Mouse (Mus musculus) G1E (cell line): ENCODE data around the gene Slc7a10. TPM values are rescaled to one million over a fixed set of nuclear protein-coding genes. Genes with fewer than 3 reads are reported as not detected.

Experiments used
- ATAC-seq: 2 replicates; pipeline ENCODE4 v1.8.0; 2016; ENCODE audit warnings: mild to moderate bottlenecking; ENCODE audit not compliant: insufficient number of reproducible peaks, poor library complexity, low FRiP score, severe bottlenecking; ENCODE audit errors: extremely low read depth
- DNase-seq: peaks from one replicate; pipeline ENCODE4 v3.0.0; 2012; ENCODE audit warnings: low spot score
- H3K27me3 ChIP-seq: 2 replicates; pipeline ENCODE4 v1.6.1; 2012; ENCODE audit warnings: mild to moderate bottlenecking, low read length, inconsistent platforms; ENCODE audit not compliant: insufficient read depth
- H3K36me3 ChIP-seq: replicated peaks from 2 replicates; pipeline ENCODE3; 2012; ENCODE audit warnings: mild to moderate bottlenecking, inconsistent platforms
- H3K4me1 ChIP-seq: 2 replicates; pipeline ENCODE4 v1.6.1; 2012; ENCODE audit warnings: low read depth, low read length, inconsistent platforms, mixed read lengths; ENCODE audit not compliant: insufficient read depth
- H3K4me3 ChIP-seq: 2 replicates; pipeline ENCODE4 v1.5.1; 2012; ENCODE audit warnings: low read depth, mild to moderate bottlenecking, inconsistent platforms, low read length, moderate library complexity, mixed read lengths
- H3K9me3 ChIP-seq: replicated peaks from 2 replicates; pipeline ENCODE4 v1.6.1; 2012; ENCODE audit warnings: inconsistent platforms
- CTCF ChIP-seq: IDR thresholded peaks from 2 replicates; pipeline ENCODE4 v1.5.1; 2012; ENCODE audit warnings: low read depth, low read length, inconsistent platforms, mixed read lengths
- GATA1 ChIP-seq: IDR thresholded peaks from 2 replicates; pipeline ENCODE4 v1.6.1; 2012; ENCODE audit warnings: borderline replicate concordance, low read length, inconsistent platforms, mixed read lengths
- GATA2 ChIP-seq: IDR thresholded peaks from 2 replicates; pipeline ENCODE4 v1.6.1; 2012; ENCODE audit warnings: low read depth, low read length, inconsistent platforms, borderline replicate concordance
- POLR2AphosphoS5 ChIP-seq: IDR thresholded peaks from 2 replicates; pipeline ENCODE4 v1.6.1; 2012; ENCODE audit warnings: low read depth, low read length, inconsistent platforms; ENCODE audit not compliant: insufficient replicate concordance
- TAL1 ChIP-seq: conservative IDR thresholded peaks from 2 replicates; pipeline ENCODE4 v1.6.1; 2012; ENCODE audit warnings: low read depth, low read length, inconsistent platforms, mixed read lengths
- polyA plus RNA-seq: library from polyadenylated mRNA; stranded (reverse); fragments of >175 nt; gene quantifications from 2 replicates; pipeline ENCODE4 v1.2.3, GENCODE M21; 2012
- total RNA-seq, 2 experiments: library from RNA; stranded (forward) in 1 of 2; stranded (reverse) in 1 of 2; fragments of 200-1000 nt in 1 of 2; fragments of >200 nt in 1 of 2; fragmentation: Nextera tagmentation in 1 of 2; gene quantifications; 2 replicates each; pipeline ENCODE4 v1.2.3; 2014 to 2017

The Slc7a10 gene
- total and polyA plus RNA-seq, 3 experiments, result 0.22 TPM; not detected in 2

DNA sequence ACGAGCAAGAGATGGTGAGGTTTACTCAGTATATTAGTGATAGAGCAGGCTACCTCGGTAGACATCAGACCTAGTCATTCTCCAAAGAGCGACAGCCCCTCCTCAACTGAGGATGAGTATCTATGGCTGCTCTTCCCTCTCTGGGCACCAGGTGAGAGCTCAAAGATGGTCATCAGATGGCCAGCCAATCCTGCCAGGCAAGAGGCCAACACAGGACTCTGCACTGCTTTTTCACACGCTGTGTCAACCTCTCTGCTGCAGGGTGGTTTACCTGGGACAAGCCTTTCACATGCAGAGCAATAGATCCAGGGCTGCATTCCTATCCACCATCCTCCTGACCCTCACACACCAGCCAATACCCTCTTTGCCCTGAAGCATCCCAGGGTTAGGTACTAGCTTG, 25.6 kb downstream of the Slc7a10 start:
- no peaks in the 10 kb centered on the region for H3K36me3 ChIP-seq
- H3K4me1 ChIP-seq, result no peaks in the 10 kb centered on the region
- no peak overlapping the region for H3K4me3 ChIP-seq
- TF ChIP-seq CTCF, result no peak
- TF ChIP-seq GATA1, result no peak
- no peak for TF ChIP-seq GATA2
- TF ChIP-seq POLR2AphosphoS5, result no peak
- TF ChIP-seq TAL1, result no peak
- ATAC-seq (no peak), DNase-seq (no peak)
- H3K9me3 ChIP-seq, result peaks cover 8% of the 10 kb centered on the region; the same call in 1 of the 2 replicates
- H3K27me3 ChIP-seq, result no peaks in the 10 kb centered on the region

DNA sequence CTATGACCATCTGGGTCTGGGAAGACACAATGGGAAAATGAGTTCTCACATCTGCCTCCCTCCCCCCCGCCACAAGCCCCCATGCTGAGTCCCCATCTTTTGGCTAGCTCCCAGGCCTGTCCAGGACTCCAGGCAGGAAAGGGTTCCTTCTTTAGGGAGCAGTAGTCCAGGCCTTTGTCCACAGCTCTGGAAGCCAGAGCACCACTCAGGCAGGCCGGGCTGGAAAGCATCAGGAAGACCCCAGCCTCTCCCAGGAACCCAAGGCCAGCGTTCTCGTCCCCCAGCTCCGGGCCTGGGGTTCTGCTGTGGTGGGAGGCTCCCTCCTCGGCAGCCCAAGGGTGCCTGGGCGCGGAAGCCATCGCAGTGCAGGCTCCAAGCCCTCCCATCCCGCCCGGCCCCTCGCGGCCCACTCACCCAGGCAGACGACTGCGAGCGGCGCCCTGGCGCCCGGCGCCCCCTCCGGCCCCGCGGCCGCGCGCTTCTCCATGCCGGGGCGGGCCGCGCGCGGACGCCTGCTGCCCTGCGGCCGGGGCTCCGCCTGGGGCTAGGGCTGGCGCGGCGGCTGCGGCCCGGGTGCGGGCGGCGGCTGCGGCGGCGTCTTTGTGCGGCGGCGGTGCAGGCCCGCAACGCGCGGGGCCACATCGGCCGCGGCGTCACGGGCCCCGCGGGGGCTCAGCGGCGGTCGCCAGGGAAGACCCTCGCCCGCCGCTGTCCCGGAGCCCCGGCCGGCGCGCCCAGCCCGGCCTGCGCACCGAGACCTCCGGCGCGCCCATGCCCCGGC, 28.4 kb downstream of the Slc7a10 start:
- Histone ChIP-seq H3K36me3 (no peaks in the 10 kb centered on the region), H3K4me3 (no peak overlapping the region), H3K9me3 (peaks cover 8% of the 10 kb centered on the region; the same call in 1 of the 2 replicates), H3K27me3 (no peaks in the 10 kb centered on the region), H3K4me1 (no peaks in the 10 kb centered on the region)
- no peak for DNase-seq
- ATAC-seq, result no peak
- TF ChIP-seq POLR2AphosphoS5, result no peak

DNA sequence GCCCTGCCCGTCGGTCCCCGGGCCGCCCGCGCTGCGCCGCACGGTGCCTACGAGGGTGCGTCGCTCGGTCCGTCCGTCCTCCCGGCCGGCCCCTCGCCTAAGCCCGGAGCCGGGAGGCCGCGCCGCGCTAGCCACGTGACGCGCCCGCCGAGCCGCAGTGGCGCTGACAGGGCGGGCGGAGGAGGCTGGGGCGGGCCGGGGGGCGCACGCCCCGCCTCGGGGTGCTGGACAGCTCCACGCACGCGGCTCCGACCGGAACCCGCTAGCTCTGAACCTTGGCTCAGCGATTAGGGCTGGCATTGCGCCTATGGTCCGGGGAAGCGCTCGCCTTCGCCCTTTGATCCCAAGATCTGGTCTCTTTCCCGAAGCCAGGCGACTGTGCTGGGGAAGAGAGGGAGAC, 29.0 kb downstream of the Slc7a10 start, which contains the start of gene Lrp3:
Gene Lrp3 (minus strand): TSS at position 274 of the 400 bp plus-strand sequence.
- ATAC-seq, result no peak
- no peak within 1 kb of the TSS for H3K4me3 ChIP-seq
- TF ChIP-seq TAL1 (no peak), GATA2 (no peak), CTCF (no peak), POLR2AphosphoS5 (no peak), GATA1 (no peak)
- no peak for DNase-seq
- no peaks in the 10 kb centered on the region for H3K36me3 ChIP-seq
- H3K9me3 ChIP-seq, result peaks cover 8% of the 10 kb centered on the region; the same call in 1 of the 2 replicates
- no peaks in the 10 kb centered on the region for H3K4me1 ChIP-seq
- no peaks in the 10 kb centered on the region for H3K27me3 ChIP-seq

DNA sequence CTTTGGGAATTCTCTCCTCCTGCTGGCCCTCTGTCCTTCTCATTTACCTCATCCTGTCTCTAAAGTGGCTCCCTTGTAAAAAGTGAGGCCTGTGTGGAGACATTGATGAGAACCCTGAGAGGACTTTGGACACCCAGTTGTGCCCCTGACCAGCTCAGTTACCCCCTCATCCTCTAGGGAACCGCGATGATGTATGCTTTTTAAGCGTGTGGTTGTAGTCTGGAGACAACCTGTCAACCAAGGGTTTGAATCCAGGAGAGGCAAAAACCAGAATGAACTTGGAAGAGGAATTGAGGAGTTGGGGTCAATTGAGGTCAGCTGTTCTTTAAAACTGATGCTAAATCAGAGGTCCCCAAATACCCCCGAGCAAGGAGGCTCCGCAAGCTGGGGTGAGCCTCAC, 29.5 kb downstream of the Slc7a10 start:
- no peak for ATAC-seq
- H3K27me3 ChIP-seq, result no peaks in the 10 kb centered on the region

DNA sequence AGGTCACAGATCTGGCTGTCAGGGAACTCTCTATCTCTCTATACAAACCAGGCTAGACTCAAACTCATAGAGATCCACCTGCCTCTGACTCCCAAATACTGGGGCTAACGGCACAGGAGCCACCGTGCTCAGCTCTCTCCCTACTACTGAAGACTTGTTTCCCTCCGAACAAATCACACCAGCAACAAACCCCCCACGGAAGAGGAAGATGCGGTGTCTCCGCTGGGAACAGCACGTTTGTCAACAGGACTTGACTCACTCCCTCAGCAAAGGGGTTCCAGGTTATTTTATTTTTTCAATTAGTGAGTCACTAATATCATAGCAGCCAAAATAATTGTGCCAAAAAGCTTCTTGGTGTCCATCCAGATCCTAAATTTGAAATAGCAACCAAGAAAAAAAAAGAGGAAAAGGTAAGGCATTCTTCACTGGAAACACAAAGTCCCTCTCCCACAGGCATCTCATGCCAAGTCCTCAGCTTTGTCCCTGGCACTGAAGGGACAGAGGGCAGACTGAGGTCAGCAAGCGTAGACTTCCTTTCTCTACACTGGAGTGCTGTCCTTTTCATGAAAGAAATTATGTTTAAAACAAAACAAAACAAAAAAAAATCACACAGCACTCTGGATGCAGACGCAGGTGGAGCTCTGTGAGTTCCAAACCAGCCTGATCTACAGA, 34.6 kb downstream of the Slc7a10 start:
- H3K36me3 ChIP-seq, result no peaks in the 10 kb centered on the region
- no peaks in the 10 kb centered on the region for H3K27me3 ChIP-seq
- H3K9me3 ChIP-seq, result no peaks in the 10 kb centered on the region
- TF ChIP-seq CTCF (no peak), POLR2AphosphoS5 (no peak), TAL1 (no peak), GATA1 (no peak), GATA2 (no peak)
- ATAC-seq (no peak), DNase-seq (no peak)
- H3K4me1 ChIP-seq, result no peaks in the 10 kb centered on the region
- H3K4me3 ChIP-seq, result no peak overlapping the region

More for the DNA sequence above, 29.5 kb downstream of the Slc7a10 start:
- H3K36me3 ChIP-seq, result no peaks in the 10 kb centered on the region
- no peak overlapping the region for H3K4me3 ChIP-seq
- H3K9me3 ChIP-seq, result peaks cover 8% of the 10 kb centered on the region; the same call in 1 of the 2 replicates
- H3K4me1 ChIP-seq, result no peaks in the 10 kb centered on the region
- no peak for DNase-seq
- no peak for TF ChIP-seq TAL1
- no peak for TF ChIP-seq CTCF

DNA sequence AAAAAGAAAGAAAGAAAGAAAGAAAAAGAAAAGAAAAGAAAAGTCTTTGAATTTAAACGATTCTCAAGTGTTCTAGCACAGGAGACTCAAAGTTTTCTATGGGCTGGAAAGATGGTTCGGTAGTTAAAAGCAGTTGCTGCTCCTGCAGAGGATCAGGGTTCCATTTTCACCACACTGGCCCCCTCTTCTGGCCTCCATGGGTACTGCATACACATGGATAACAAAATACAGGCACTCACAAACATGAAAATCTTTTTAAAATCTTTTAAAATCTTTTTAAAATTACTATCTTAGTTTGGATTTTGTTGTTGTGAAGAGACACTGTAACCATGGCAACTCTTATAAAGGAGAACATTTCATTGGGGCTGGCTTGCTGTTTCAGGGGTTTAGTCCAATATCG, 44.1 kb downstream of the Slc7a10 start:
- Histone ChIP-seq H3K4me1 (peaks cover 13% of the 10 kb centered on the region), H3K4me3 (no peak overlapping the region), H3K27me3 (no peaks in the 10 kb centered on the region; the same call in 1 of the 2 replicates), H3K36me3 (no peaks in the 10 kb centered on the region), H3K9me3 (no peaks in the 10 kb centered on the region)
- no peak for DNase-seq
- ATAC-seq, result no peak
- 0 out of 2 replicates have a peak, but pooled peaks have one; percentile 10 for TF ChIP-seq CTCF
- no peak for TF ChIP-seq TAL1
